Comparison of ENCODE assay signal across 29 mouse cellular contexts in the genomic region with DNA sequence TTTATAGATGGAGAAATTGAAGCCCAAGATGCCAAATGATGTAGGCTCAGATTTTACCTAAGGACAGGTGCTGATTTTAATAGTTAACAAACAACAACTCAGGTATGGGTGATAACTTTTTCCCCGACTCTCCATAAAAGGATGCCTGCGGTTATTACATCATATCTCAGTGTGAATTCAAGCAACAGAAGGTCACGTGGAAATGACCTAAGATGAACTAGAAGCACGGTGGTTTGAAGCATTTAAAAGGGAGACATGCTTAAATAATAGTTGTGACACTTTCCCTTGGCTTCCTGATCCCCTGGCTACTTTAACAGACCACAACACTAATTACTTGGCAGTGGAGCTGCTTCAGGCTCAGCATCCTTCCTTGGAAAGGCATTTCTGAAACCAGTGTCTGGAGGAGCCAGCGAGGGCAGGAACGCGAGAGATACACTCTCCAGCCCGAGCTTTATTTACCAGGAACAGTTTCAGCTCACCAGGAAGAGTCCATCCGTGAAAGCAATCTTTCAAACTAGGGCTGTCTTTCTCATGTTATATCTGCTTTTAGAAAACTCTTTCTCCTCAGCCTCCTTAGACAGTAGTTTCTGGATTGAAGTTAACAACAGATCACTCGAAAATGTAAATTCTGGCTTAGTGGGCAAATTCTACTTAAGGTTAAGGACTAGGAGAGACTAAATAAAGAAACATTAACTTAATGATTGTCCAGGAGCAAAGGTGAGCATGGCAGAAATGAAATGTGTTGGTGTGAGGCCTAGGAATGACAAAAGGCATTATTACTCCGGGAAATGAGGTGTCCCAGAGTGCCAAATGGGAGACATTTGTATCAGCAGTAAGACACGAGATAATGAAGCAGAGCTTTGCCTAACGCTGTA. TPM values are rescaled to one million over a fixed set of nuclear protein-coding genes. Genes with fewer than 3 reads are reported as not detected.
A peak's percentile ranks its signal among the peaks of the same experiment; 100 is the strongest.
DNase-seq lines count a peak whose midpoint lies in the region; ATAC-seq lines count a peak whose summit lies in the region.
"Had no signal": no experiment of that assay in that cellular context is flagged by ENCODE, and none has a peak within 500 bp of the region (broad histone marks: within the 10 kb centered on the region; RNA-seq: fewer than 3 reads in every experiment).

No protein-coding gene starts in this region.

- WGBS in embryonic facial prominence, embryonic 14.5 days, result 59% methylated on average over 13 of the region's 13 CpGs
- WGBS in embryonic facial prominence, embryonic 10.5 days, result 70% methylated on average over 13 of the region's 13 CpGs
- 41% methylated on average over 13 of the region's 13 CpGs for WGBS in heart, embryonic 13.5 days

- no peak overlapping the region for H3K4me3 ChIP-seq in embryonic facial prominence, embryonic 14.5 days (ENCODE audit: low read depth, low read length)
- no peak overlapping the region for H3K4me3 ChIP-seq in embryonic facial prominence, embryonic 10.5 days
- no peak overlapping the region for H3K4me3 ChIP-seq in heart, embryonic 13.5 days
- H3K4me3 ChIP-seq: embryonic facial prominence, embryonic 13.5 days; forebrain, embryonic 10.5 days; forebrain, embryonic 13.5 days; hindbrain, embryonic 15.5 days had no signal

- DNase-seq in embryonic facial prominence, embryonic 14.5 days (ENCODE audit: low spot score), result no peak
- no peak for DNase-seq in embryonic facial prominence, embryonic 10.5 days (ENCODE audit: low spot score)
- no peak for DNase-seq in heart, adult 8-10 months (ENCODE audit: low spot score)
- DNase-seq in kidney, adult 9 months, result peak; percentile 66
- DNase-seq in kidney, adult 8-10 months, result no peak
- peak; percentile 12 for DNase-seq in retina, embryonic 14.5 days (ENCODE audit: low spot score)
- no peak for DNase-seq in retina, postnatal 1 day
- DNase-seq: adrenal gland, adult 2 months; adrenal gland, postnatal 14 days; cerebellum, adult 11 months; cerebellum, adult 2 months; cerebellum, adult 9-11 months; cerebellum, postnatal 25 days; gastrocnemius, postnatal 10 days; gastrocnemius, postnatal 36 days; heart, postnatal 36 days had no signal

- no peaks in the 10 kb centered on the region for H3K27me3 ChIP-seq in embryonic facial prominence, embryonic 14.5 days (replicated peaks; ENCODE audit: control insufficient read depth, insufficient read depth, low read length)
- no peaks in the 10 kb centered on the region for H3K27me3 ChIP-seq in embryonic facial prominence, embryonic 10.5 days (replicated peaks; ENCODE audit: low read depth, poor library complexity, severe bottlenecking)
- no peaks in the 10 kb centered on the region for H3K27me3 ChIP-seq in heart, embryonic 13.5 days (replicated peaks)
- H3K27me3 ChIP-seq: embryonic facial prominence, embryonic 13.5 days; forebrain, embryonic 13.5 days; hindbrain, embryonic 15.5 days had no signal

- H3K9ac ChIP-seq in embryonic facial prominence, embryonic 14.5 days (ENCODE audit: low read depth, low read length), result 0 out of 2 replicates have a peak overlapping the region, but pooled peaks have one; percentile 8
- H3K9ac ChIP-seq in heart, embryonic 13.5 days, result no peak overlapping the region
- H3K9ac ChIP-seq: embryonic facial prominence, embryonic 13.5 days; forebrain, embryonic 13.5 days; hindbrain, embryonic 15.5 days had no signal

- H3K4me1 ChIP-seq in embryonic facial prominence, embryonic 14.5 days (ENCODE audit: control insufficient read depth, insufficient read depth, low read length), result peaks cover 8% of the 10 kb centered on the region; the same call in 1 of the 2 replicates
- peaks cover 47% of the 10 kb centered on the region for H3K4me1 ChIP-seq in embryonic facial prominence, embryonic 10.5 days
- peaks cover 66% of the 10 kb centered on the region for H3K4me1 ChIP-seq in heart, embryonic 13.5 days
- H3K4me1 ChIP-seq: hindbrain, embryonic 15.5 days had no signal

- H3K36me3 ChIP-seq in embryonic facial prominence, embryonic 14.5 days (ENCODE audit: control insufficient read depth, insufficient read depth, low read length), result no peaks in the 10 kb centered on the region
- H3K36me3 ChIP-seq in embryonic facial prominence, embryonic 10.5 days (replicated peaks), result 0 out of 2 replicates have a peak, but pooled peaks cover under 1% of the 10 kb centered on the region
- no peaks in the 10 kb centered on the region for H3K36me3 ChIP-seq in heart, embryonic 13.5 days
- H3K36me3 ChIP-seq: embryonic facial prominence, embryonic 13.5 days; forebrain, embryonic 10.5 days; hindbrain, embryonic 15.5 days had no signal

- H3K27ac ChIP-seq in embryonic facial prominence, embryonic 14.5 days (replicated peaks; ENCODE audit: low read depth, low read length), result no peak overlapping the region
- no peak overlapping the region; the same call in 1 of the 2 replicates for H3K27ac ChIP-seq in embryonic facial prominence, embryonic 10.5 days (replicated peaks)
- H3K27ac ChIP-seq in heart, embryonic 13.5 days (replicated peaks), result peak overlapping the region; percentile 12; the same call in 1 of the 2 replicates
- H3K27ac ChIP-seq: embryonic facial prominence, embryonic 13.5 days; forebrain, embryonic 10.5 days; forebrain, embryonic 13.5 days; hindbrain, embryonic 15.5 days had no signal

- peaks cover 1% of the 10 kb centered on the region; the same call in 1 of the 2 replicates for H3K9me3 ChIP-seq in embryonic facial prominence, embryonic 14.5 days (ENCODE audit: control insufficient read depth, low read length)
- peaks cover 5% of the 10 kb centered on the region for H3K9me3 ChIP-seq in embryonic facial prominence, embryonic 10.5 days
- H3K9me3 ChIP-seq in heart, embryonic 13.5 days, result no peaks in the 10 kb centered on the region; the same call in 1 of the 2 replicates
- H3K9me3 ChIP-seq: hindbrain, embryonic 15.5 days had no signal

- no peak overlapping the region for H3K4me2 ChIP-seq in embryonic facial prominence, embryonic 14.5 days (ENCODE audit: low read depth, low read length)
- H3K4me2 ChIP-seq in heart, embryonic 13.5 days, result no peak overlapping the region
- H3K4me2 ChIP-seq: embryonic facial prominence, embryonic 13.5 days; forebrain, embryonic 13.5 days; hindbrain, embryonic 15.5 days had no signal

- ATAC-seq in embryonic facial prominence, embryonic 14.5 days (ENCODE audit: low read depth), result no peak
- no peak for ATAC-seq in heart, embryonic 13.5 days (ENCODE audit: extremely low read depth, insufficient number of reproducible peaks, low FRiP score, low TSS enrichment)
- ATAC-seq: forebrain, embryonic 13.5 days; forebrain, embryonic 16.5 days had no signal

RNA-seq across cellular contexts. Expression of a gene that starts 6.2 kb away (rescaled TPM):
- polyA plus RNA-seq in embryonic facial prominence, embryonic 14.5 days (2014; fragmentation: Nextera tagmentation; extraction: Ambion mirVana), result 55.5 and 59.2 TPM in 2 replicates
- polyA plus RNA-seq in embryonic facial prominence, embryonic 10.5 days (2016; fragmentation: Nextera tagmentation; extraction: Ambion mirVana), result 34.9 and 38.1 TPM in 2 replicates
- 47.0 and 48.6 TPM in 2 replicates for polyA plus RNA-seq in heart, embryonic 13.5 days (2015; fragmentation: Nextera tagmentation; extraction: Ambion mirVana)
- 100 to 1,000 TPM; 101 to 127 (median 122) TPM for total RNA-seq in heart, adult 8-10 months (2022)

RNA-seq across cellular contexts. Expression of a gene that starts 32.2 kb away (rescaled TPM):
- not detected in 2 replicates for polyA plus RNA-seq in embryonic facial prominence, embryonic 14.5 days (2014; fragmentation: Nextera tagmentation; extraction: Ambion mirVana)
- polyA plus RNA-seq in embryonic facial prominence, embryonic 10.5 days (2016; fragmentation: Nextera tagmentation; extraction: Ambion mirVana), result not detected in 2 replicates
- polyA plus RNA-seq in heart, embryonic 13.5 days (2015; fragmentation: Nextera tagmentation; extraction: Ambion mirVana), result not detected in 2 replicates
- 1 to 10 TPM in 3 of 4 experiments, under 1 TPM in 1; 0.90 to 3.8 (median 2.7) TPM for total RNA-seq in heart, adult 8-10 months (2022)
- total RNA-seq: adrenal gland, adult 2 months; adrenal gland, postnatal 14 days; adrenal gland, postnatal 4 days; common myeloid progenitor, adult 5-6 weeks; ES-E14; gastrocnemius, adult 18-20 months; gastrocnemius, postnatal 10 days; gastrocnemius, postnatal 36 days; granulocyte monocyte progenitor cell, adult 5-6 weeks had no signal
- polyA plus RNA-seq: adrenal gland, adult 2 months; cerebellum, adult 2 months; embryonic facial prominence, embryonic 13.5 days; forebrain, embryonic 10.5 days; forebrain, embryonic 13.5 days; forebrain, embryonic 16.5 days; hindbrain, embryonic 11.5 days; hindbrain, embryonic 15.5 days; intestine, embryonic 14.5 days had no signal

Comparison
In these comparisons a context has a peak if more than half of its experiments do, and no peak if none do; other contexts are left out.
1. DNase-seq: peak in kidney, adult 9 months (single experiment) and retina, embryonic 14.5 days (single experiment); none in embryonic facial prominence, embryonic 14.5 days (single experiment), embryonic facial prominence, embryonic 10.5 days (single experiment), heart, adult 8-10 months (single experiment), kidney, adult 8-10 months (0 of 2) and retina, postnatal 1 day (single experiment).